ENCODE assay signal across 20 mouse cellular contexts in genomic region chr7:69827251-69827650, GRCm38 (mm10).
"Had no signal": no experiment of that assay in that cellular context is flagged by ENCODE, and none has a peak within 500 bp of the region (broad histone marks: within the 10 kb centered on the region; RNA-seq: fewer than 3 reads in every experiment).

No protein-coding gene starts in this region.

- ATAC-seq: liver, embryonic 12.5 days had no signal

- H3K9me3 ChIP-seq: kidney, embryonic 15.5 days; limb, embryonic 10.5 days; limb, embryonic 13.5 days; liver, embryonic 12.5 days; liver, embryonic 15.5 days; lung, embryonic 15.5 days; megakaryocyte, embryonic 14.5 days; midbrain, embryonic 10.5 days had no signal

- H3K36me3 ChIP-seq: kidney, embryonic 15.5 days; limb, embryonic 10.5 days; limb, embryonic 13.5 days; liver, embryonic 12.5 days; liver, embryonic 15.5 days; lung, embryonic 15.5 days; midbrain, embryonic 10.5 days had no signal

- H3K4me3 ChIP-seq: kidney, embryonic 15.5 days; limb, embryonic 10.5 days; limb, embryonic 13.5 days; liver, embryonic 12.5 days; liver, embryonic 15.5 days; lung, embryonic 15.5 days; megakaryocyte, embryonic 14.5 days; midbrain, embryonic 10.5 days had no signal

- H3K4me2 ChIP-seq: kidney, embryonic 15.5 days; limb, embryonic 13.5 days; liver, embryonic 12.5 days; liver, embryonic 15.5 days; lung, embryonic 15.5 days had no signal

- H3K27ac ChIP-seq: kidney, embryonic 15.5 days; limb, embryonic 10.5 days; limb, embryonic 13.5 days; liver, embryonic 12.5 days; liver, embryonic 15.5 days; lung, embryonic 15.5 days; midbrain, embryonic 10.5 days had no signal

- DNase-seq: kidney, adult 2 months; kidney, postnatal 14 days; kidney, postnatal 4 days; layer of hippocampus, adult 9-11 months; liver; lung, adult 18-20 months; lung, postnatal 10 days; lung, postnatal 36 days; midbrain, embryonic 14.5 days; thymus, adult 18-20 months; thymus, postnatal 14 days; thymus, postnatal 4 days had no signal

- H3K9ac ChIP-seq: kidney, embryonic 15.5 days; limb, embryonic 13.5 days; liver, embryonic 12.5 days; liver, embryonic 15.5 days; lung, embryonic 15.5 days had no signal

- H3K27me3 ChIP-seq: kidney, embryonic 15.5 days; liver, embryonic 12.5 days; liver, embryonic 15.5 days; lung, embryonic 15.5 days; megakaryocyte, embryonic 14.5 days had no signal

- H3K4me1 ChIP-seq: kidney, embryonic 15.5 days; limb, embryonic 13.5 days; liver, embryonic 12.5 days; liver, embryonic 15.5 days; lung, embryonic 15.5 days; megakaryocyte, embryonic 14.5 days had no signal
